Mouse (Mus musculus) left cerebral cortex, adult 9 months (tissue): ENCODE data around the gene Lca5l.
"Not testable (repeated sequence)": the region's sequence is repeated elsewhere in the genome, so short reads cannot be mapped to it uniquely, and the experiment has no call there.

Experiments
- DNase-seq, 2 experiments: peaks; one replicate each; pipeline ENCODE4 v3.0.0; 2022; ENCODE audit warnings: low spot score in 2 of 2

Lca5l gene

GRCm38 (mm10) chr16:96168837-96169236 lies 23.2 kb downstream of the Lca5l start:
- no peak for DNase-seq

- DNase-seq = no peak
Observed at GRCm38 (mm10) chr16:96165723-96166264, 26.3 kb downstream of the Lca5l start.

- DNase-seq = no peak
Observed at GRCm38 (mm10) chr16:96161336-96161735, 30.7 kb downstream of the Lca5l start.

GRCm38 (mm10) chr16:96160927-96161326 lies 31.1 kb downstream of the Lca5l start:
- no peak for DNase-seq

GRCm38 (mm10) chr16:96159794-96160346 lies 32.2 kb downstream of the Lca5l start:
- DNase-seq = no peak

GRCm38 (mm10) chr16:96159091-96159731 lies 32.9 kb downstream of the Lca5l start:
- DNase-seq = no peak

- DNase-seq = no peak
Observed at GRCm38 (mm10) chr16:96158511-96159080, 33.5 kb downstream of the Lca5l start.

GRCm38 (mm10) chr16:96157171-96157570 lies 34.9 kb downstream of the Lca5l start:
- peak; percentile 74 to 83 for DNase-seq

GRCm38 (mm10) chr16:96156019-96156418 lies 36.1 kb downstream of the Lca5l start:
- peak in 1 of 2 experiments; percentile 79 for DNase-seq

DNA sequence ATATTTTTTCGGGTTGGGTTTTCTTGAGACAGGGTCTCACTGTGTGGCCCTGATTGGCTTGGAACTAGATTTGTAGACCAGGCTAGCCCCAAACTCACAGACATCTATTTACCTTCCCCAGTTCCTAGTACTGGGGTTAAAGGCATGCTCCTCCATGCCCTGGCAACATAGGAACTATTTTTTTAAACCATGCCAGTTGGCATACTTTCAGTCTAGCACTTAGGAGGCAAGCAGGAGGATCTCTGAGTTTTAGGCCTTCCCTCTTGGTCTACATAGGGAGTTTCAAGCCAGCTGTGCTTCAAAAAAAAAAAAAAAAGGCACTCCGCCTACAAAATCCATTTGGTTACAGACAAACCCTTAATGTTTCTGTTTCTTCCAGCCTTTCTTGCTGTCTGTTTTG lies 37.6 kb downstream of the Lca5l start:
- no peak for DNase-seq

- peak in 1 of 2 experiments; percentile 66 for DNase-seq
Observed at GRCm38 (mm10) chr16:96151551-96151950, 40.5 kb downstream of the Lca5l start.

DNA sequence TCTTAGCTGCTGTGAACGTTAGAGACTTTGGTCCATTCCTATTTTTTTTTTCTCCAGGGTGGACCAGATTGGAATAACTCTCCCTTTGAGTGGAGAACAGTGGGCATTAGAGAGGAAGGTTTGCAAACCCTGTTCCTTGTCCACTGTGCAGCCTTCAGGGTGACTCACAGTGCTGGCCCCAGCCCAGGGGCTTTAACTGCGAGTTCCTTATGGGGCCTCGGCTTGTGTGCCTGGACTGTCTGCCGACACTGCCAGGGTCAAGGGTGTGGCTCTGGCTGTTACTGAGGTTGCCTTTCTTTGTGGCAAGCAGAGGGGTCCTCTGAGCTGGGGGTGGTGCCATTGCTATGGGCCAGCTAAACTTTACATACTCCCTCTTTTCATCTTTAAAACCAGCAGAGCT lies 41.1 kb downstream of the Lca5l start:
- no peak for DNase-seq

GRCm38 (mm10) chr16:96149311-96149710 lies 42.8 kb downstream of the Lca5l start:
- no peak for DNase-seq

DNA sequence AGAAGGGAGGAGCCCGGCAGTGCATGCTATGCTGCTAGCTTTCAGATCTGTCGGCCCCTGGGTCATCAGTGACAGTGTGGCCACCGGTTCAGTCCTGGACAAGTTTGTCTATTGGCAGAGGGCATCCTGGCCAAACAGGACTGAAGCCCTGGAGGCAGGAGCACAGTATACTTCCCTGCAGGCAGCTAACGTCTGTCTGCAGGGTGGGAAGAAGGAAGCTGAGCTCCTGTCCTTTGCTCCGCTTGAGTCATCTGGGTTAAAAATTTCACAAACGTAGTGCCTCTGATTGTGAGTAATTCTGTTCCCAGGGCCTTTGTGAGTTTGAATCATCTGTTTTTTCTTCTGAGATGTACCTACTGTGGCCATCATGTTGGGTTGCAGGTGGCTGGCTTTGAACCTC lies 43.2 kb downstream of the Lca5l start:
- DNase-seq = no peak

GRCm38 (mm10) chr16:96145814-96146213 lies 46.3 kb downstream of the Lca5l start:
- DNase-seq = no peak

DNA sequence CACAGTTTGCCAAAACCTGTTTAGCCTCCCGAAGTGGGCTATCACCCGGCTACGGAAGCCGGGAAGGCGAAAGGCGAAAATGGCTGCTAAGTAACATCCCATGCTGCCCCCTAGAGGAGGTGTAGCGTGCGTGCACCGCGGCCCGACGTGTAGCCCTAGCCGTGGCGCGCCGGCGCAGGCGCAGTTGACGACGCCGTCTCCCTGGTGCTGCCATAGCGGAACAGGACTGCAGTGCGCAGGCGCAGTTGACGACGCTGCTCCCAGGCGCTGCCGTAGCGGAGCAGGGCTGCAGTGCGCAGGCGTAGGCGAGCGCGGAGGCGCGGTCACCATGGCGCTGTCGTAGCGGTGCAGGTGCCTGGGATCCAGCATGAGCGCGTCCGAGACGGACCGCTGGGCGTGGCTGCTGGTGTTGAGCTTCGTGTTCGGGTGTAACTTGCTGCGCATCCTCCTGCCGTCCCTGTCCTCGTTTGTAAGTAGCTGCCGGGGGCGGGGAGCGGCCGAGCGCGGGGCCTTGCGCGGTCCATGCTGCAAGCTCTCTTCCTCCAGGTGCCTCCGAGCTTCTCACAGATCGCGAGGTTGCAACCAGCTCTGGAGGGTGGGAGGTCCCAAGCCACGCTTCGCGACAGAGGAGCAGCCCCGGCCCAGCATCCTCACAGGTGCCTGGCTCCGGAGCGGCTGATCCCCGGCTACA lies 46.8 kb downstream of the Lca5l start, which contains the start of gene Wrb:
TSS of gene Wrb (plus strand) at position 298 of the 691 bp plus-strand sequence.
- peak; percentile 99 to 100 for DNase-seq

DNA sequence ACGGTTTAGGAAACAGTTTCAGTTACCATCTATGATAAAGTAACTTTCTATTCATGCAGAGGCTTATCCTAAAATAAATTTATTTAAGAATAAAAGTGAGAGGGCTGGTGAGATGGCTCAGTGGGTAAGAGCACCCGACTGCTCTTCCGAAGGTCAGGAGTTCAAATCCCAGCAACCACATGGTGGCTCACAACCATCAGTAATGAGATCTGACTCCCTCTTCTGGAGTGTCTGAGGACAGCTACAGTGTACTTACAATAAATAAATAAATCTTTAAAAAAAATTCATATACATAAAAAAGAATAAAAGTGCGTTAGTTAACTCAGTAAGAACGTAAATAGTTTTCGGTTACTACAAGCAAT lies 47.3 kb downstream of the Lca5l start:
- DNase-seq = not testable (repeated sequence)

DNA sequence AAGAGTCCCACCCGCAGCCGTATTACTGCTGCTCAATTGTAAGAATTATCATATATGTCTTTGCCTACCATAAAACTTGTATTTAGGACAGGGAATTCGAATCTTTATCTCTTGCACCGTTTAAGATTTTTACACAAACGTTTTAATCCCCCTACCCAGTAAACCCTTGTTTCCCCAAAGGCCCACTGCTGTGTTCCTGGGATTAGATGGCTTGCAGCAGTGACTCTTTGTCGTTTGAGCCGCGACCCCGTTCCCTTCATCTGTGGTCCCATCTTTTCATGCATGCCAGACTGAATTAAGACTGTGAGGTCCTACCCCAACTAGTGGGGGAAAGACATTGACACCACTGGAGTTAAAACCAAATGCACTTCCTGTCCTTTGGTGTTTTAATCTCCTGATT lies 63.6 kb downstream of the Lca5l start:
- DNase-seq = no peak

GRCm38 (mm10) chr16:96127657-96128344 lies 64.3 kb downstream of the Lca5l start, which contains the start of gene Hmgn1:
TSS of gene Hmgn1 (minus strand) at chr16:96127729.
- DNase-seq = peak; percentile 95 to 98

GRCm38 (mm10) chr16:96127288-96127656 lies 64.8 kb downstream of the Lca5l start:
- DNase-seq = no peak

DNA sequence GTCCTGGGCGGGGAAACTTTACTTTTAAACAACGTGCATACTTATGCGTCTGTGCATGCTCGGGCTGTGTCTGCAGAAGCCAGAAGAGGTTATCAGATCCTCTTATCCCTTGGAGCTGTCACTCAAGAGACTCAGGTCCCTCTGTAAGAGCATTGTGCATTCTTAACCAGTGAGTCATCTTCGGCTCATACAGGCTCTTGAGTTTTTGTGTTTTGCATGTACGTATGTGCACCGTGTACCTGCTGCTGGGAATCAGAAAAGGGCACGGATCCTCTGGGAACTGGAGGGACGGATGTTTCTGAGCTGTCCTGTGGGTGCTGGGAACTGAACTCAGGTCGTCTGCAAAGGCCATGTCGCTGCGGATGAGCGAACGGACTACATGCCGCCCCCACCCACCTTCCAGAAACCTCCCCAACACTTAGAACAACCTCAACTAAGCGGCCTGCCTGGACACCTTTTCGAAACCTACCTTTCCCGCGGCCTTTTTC lies 65.3 kb downstream of the Lca5l start:
- no peak for DNase-seq
